Mouse (Mus musculus): ENCODE measurements around the gene Tcp11l1. TPM values are rescaled to one million over a fixed set of nuclear protein-coding genes. Genes with fewer than 3 reads are reported as not detected.

Tcp11l1 gene
- total RNA-seq, 1 experiment, result 8.3 TPM

DNA sequence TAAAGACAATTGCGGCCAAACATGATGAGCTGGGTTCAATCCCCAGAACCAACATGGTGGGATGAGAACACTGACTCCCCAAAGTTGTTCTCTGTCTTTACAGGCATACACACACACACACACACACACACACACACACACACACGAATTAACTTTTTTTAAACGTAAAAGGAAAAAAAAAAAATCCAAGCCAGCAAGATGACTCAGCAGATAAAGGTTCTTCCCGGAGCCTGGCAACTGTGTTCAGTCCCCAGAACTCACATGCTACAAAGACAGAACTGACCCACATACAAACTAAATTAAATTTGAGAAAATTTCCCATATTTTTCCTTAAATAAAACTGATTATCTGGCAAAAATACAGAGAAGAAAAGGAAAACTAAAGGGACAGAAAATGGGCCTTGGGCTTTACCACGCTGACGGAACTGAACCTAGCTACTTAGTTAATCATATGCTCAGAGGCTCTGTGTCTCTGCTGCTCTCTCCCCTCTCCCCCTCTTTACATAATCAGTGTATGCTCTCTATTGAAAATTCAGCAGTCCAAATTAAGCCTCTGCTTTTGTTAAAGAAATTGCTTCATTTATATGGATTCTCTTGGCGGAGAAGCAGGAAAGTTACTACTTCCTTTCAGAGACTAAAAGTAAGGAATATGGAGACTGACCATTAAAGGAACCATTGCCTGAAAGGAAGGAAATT is 20.7 kb upstream of the Tcp11l1 start:
- no peak for DNase-seq (ENCODE audit: low read depth, low spot score)
- Histone ChIP-seq H3K4me1 (ENCODE audit: control insufficient read depth in 2 of 2, insufficient read depth in 2 of 2, low read length in 2 of 2, poor library complexity in 1 of 2) (peaks cover 0 to 12% of the 10 kb centered on the region in 2 experiments; a peak in 3 of 4 replicates), H3K9ac (ENCODE audit: insufficient read depth, low read depth, low read length, poor library complexity, severe bottlenecking) (peak overlapping the region; percentile 23; the same call in 1 of the 2 replicates), H3K9me3 (ENCODE audit: control insufficient read depth, insufficient read depth, low read depth, low read length) (no peaks in the 10 kb centered on the region), H3K36me3 (ENCODE audit: control insufficient read depth, insufficient read depth, low read length, poor library complexity, severe bottlenecking) (no peaks in the 10 kb centered on the region), H3K4me3 (ENCODE audit: insufficient read depth in 1 of 2, low read depth in 1 of 2, low read length in 2 of 2, poor library complexity in 1 of 2, severe bottlenecking in 1 of 2) (no peak overlapping the region), H3K27ac (ENCODE audit: insufficient read depth, low read depth, low read length, poor library complexity, severe bottlenecking) (peak overlapping the region; percentile 3; the same call in 1 of the 2 replicates)
- peak; percentile 75; the same call in 1 of the 2 replicates for TF ChIP-seq MAFK (IDR thresholded peaks at IDR 0.05; ENCODE audit: insufficient read depth, low read depth, low read length)
- no peak for TF ChIP-seq CHD2 (IDR thresholded peaks at IDR 0.05; ENCODE audit: low read depth, low read length)
- in situ Hi-C loops (cut with MboI; ENCODE audit: low sequenced_read_pairs in 2 of 2, unreplicated experiment in 2 of 2), result no loop called here

DNA sequence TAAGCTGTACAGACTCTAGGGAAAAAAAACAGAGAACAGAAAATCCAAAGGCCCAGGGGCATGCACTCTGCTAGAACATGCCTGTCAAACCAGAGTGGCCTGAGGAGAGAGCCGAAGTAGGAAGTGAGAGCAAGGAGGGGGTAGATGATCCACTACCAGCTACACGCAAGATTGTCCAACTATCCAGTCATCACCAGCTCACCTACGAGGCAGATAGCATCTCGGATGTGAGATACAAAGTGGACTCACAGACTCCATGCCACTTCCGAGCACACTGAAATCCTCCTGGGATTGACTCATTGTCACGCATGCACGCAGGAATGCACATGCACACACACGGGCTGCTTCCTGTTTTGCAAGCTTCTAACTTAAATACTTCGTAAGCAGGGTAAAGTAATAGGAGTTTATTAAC is 20.1 kb upstream of the Tcp11l1 start:
- no peak for TF ChIP-seq MAFK (IDR thresholded peaks at IDR 0.05; ENCODE audit: insufficient read depth, low read depth, low read length)
- TF ChIP-seq ZNF384 (IDR thresholded peaks at IDR 0.05; ENCODE audit: low read depth, low read length), result no peak
- TF ChIP-seq CHD2 (IDR thresholded peaks at IDR 0.05; ENCODE audit: low read depth, low read length), result no peak
- TF ChIP-seq ZC3H11A (IDR thresholded peaks at IDR 0.05; ENCODE audit: borderline replicate concordance, low read depth, low read length), result no peak
- no peak for TF ChIP-seq HCFC1 (IDR thresholded peaks at IDR 0.05; ENCODE audit: borderline replicate concordance, insufficient read depth, low read length)
- no peak overlapping the region for H3K4me3 ChIP-seq (ENCODE audit: insufficient read depth in 1 of 2, low read depth in 1 of 2, low read length in 2 of 2, poor library complexity in 1 of 2, severe bottlenecking in 1 of 2)
- peak overlapping the region; percentile 23; the same call in 1 of the 2 replicates for H3K9ac ChIP-seq (ENCODE audit: insufficient read depth, low read depth, low read length, poor library complexity, severe bottlenecking)
- H3K27ac ChIP-seq (ENCODE audit: insufficient read depth, low read depth, low read length, poor library complexity, severe bottlenecking), result peak overlapping the region; percentile 3; the same call in 1 of the 2 replicates
- H3K9me3 ChIP-seq (ENCODE audit: control insufficient read depth, insufficient read depth, low read depth, low read length), result no peaks in the 10 kb centered on the region
- DNase-seq (ENCODE audit: low read depth, low spot score), result no peak
- in situ Hi-C loops (cut with MboI; ENCODE audit: low sequenced_read_pairs in 2 of 2, unreplicated experiment in 2 of 2), result no loop called here
- H3K36me3 ChIP-seq (ENCODE audit: control insufficient read depth, insufficient read depth, low read length, poor library complexity, severe bottlenecking), result no peaks in the 10 kb centered on the region
- H3K4me1 ChIP-seq (ENCODE audit: control insufficient read depth in 2 of 2, insufficient read depth in 2 of 2, low read length in 2 of 2, poor library complexity in 1 of 2), result peaks cover 0 to 12% of the 10 kb centered on the region in 2 experiments; a peak in 3 of 4 replicates

DNA sequence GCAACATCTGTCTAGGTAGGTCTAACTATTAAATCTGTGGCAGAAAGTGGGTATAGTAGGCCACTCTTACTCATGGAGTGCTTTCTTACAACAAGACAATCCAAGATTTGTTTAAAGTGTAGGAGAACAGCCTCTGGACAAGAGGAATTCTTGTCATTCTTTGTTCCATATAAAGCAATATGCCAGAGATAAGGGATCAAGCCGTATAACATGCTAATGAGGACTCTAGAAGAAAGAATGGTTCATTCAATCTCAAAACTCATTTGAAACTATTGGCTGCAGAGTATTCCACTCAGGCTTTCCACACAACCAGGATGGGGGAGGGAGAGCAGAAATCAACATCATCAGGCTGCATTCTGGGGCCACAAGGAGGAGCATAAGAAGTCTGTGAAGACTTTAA is 15.4 kb upstream of the Tcp11l1 start:
- H3K9me3 ChIP-seq (ENCODE audit: control insufficient read depth, insufficient read depth, low read depth, low read length), result no peaks in the 10 kb centered on the region
- H3K4me1 ChIP-seq (ENCODE audit: control insufficient read depth in 2 of 2, insufficient read depth in 2 of 2, low read length in 2 of 2, poor library complexity in 1 of 2), result peaks cover 0 to 10% of the 10 kb centered on the region in 2 experiments; a peak in 3 of 4 replicates
- DNase-seq (ENCODE audit: low read depth, low spot score), result no peak
- no peak overlapping the region for H3K27ac ChIP-seq (ENCODE audit: insufficient read depth, low read depth, low read length, poor library complexity, severe bottlenecking)
- H3K9ac ChIP-seq (ENCODE audit: insufficient read depth, low read depth, low read length, poor library complexity, severe bottlenecking), result no peak overlapping the region
- in situ Hi-C loops (cut with MboI; ENCODE audit: low sequenced_read_pairs in 2 of 2, unreplicated experiment in 2 of 2), result no loop called here
- no peak overlapping the region for H3K4me3 ChIP-seq (ENCODE audit: insufficient read depth in 1 of 2, low read depth in 1 of 2, low read length in 2 of 2, poor library complexity in 1 of 2, severe bottlenecking in 1 of 2)
- TF ChIP-seq MAFK (IDR thresholded peaks at IDR 0.05; ENCODE audit: insufficient read depth, low read depth, low read length) (no peak), ZNF384 (IDR thresholded peaks at IDR 0.05; ENCODE audit: low read depth, low read length) (no peak), CHD2 (IDR thresholded peaks at IDR 0.05; ENCODE audit: low read depth, low read length) (no peak), ZC3H11A (IDR thresholded peaks at IDR 0.05; ENCODE audit: borderline replicate concordance, low read depth, low read length) (no peak), HCFC1 (IDR thresholded peaks at IDR 0.05; ENCODE audit: borderline replicate concordance, insufficient read depth, low read length) (no peak)
- no peaks in the 10 kb centered on the region; the same call in 1 of the 2 replicates for H3K36me3 ChIP-seq (ENCODE audit: control insufficient read depth, insufficient read depth, low read length, poor library complexity, severe bottlenecking)

GRCm38 (mm10) chr2:104722021-104722420 is 10.1 kb upstream of the Tcp11l1 start:
- Histone ChIP-seq H3K9me3 (ENCODE audit: control insufficient read depth, insufficient read depth, low read depth, low read length) (no peaks in the 10 kb centered on the region), H3K4me3 (ENCODE audit: insufficient read depth in 1 of 2, low read depth in 1 of 2, low read length in 2 of 2, poor library complexity in 1 of 2, severe bottlenecking in 1 of 2) (no peak overlapping the region), H3K9ac (ENCODE audit: insufficient read depth, low read depth, low read length, poor library complexity, severe bottlenecking) (no peak overlapping the region), H3K27ac (ENCODE audit: insufficient read depth, low read depth, low read length, poor library complexity, severe bottlenecking) (no peak overlapping the region), H3K36me3 (ENCODE audit: control insufficient read depth, insufficient read depth, low read length, poor library complexity, severe bottlenecking) (no peaks in the 10 kb centered on the region; the same call in 1 of the 2 replicates), H3K4me1 (ENCODE audit: control insufficient read depth in 2 of 2, insufficient read depth in 2 of 2, low read length in 2 of 2, poor library complexity in 1 of 2) (no peaks in the 10 kb centered on the region)
- no peak for TF ChIP-seq ZC3H11A (IDR thresholded peaks at IDR 0.05; ENCODE audit: borderline replicate concordance, low read depth, low read length)
- no peak for TF ChIP-seq ZNF384 (IDR thresholded peaks at IDR 0.05; ENCODE audit: low read depth, low read length)
- no peak for TF ChIP-seq CHD2 (IDR thresholded peaks at IDR 0.05; ENCODE audit: low read depth, low read length)
- in situ Hi-C loops (cut with MboI; ENCODE audit: low sequenced_read_pairs in 2 of 2, unreplicated experiment in 2 of 2), result no loop called here
- no peak for DNase-seq (ENCODE audit: low read depth, low spot score)

Measured in ES-E14 (cell line).